Mouse (Mus musculus) small intestine, adult 2 months (tissue): ENCODE results near the gene Kmt2d.
A peak's percentile ranks its signal among the peaks of the same experiment; 100 is the strongest.

ENCODE experiments used
- CTCF ChIP-seq: fragments of 200-500 bp; IDR thresholded peaks from 2 replicates; pipeline ENCODE4 v1.5.1; 2012; ENCODE audit warnings: low read depth, mild to moderate bottlenecking, control low read depth, inconsistent platforms, low read length, moderate library complexity, mixed read lengths; ENCODE audit not compliant: insufficient replicate concordance, insufficient read length; ENCODE audit errors: extremely low read depth
- POLR2A ChIP-seq: fragments of 200-500 bp; IDR thresholded peaks from 2 replicates; pipeline ENCODE4 v1.6.1; 2012; ENCODE audit warnings: low read depth, mild to moderate bottlenecking, control low read depth, inconsistent platforms, low read length, moderate library complexity

DNA sequence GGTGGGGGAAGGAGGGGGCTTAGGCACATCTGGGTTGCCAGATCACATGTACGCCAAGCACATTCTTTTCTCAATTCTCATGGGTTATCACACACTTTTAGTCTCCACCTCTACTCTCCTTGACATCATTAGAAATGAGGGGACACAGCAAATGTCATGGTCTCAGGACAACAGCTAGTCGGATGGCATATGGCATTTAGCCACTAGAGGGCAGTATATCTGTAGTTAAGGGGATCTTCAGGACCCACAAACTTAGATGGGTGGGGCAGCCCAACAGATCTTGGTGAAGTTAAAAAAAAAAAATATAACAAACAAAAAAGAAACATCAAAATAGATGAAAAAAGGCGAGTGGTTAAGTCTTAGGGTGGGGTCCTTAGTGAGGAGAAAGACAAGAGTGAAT, 6.3 kb upstream of the Kmt2d start:
- peak; percentile 13; the same call in 1 of the 2 replicates for TF ChIP-seq CTCF
- TF ChIP-seq POLR2A: no peak
